Mouse (Mus musculus): ENCODE data around the gene Lyrm4.
A peak's percentile ranks its signal among the peaks of the same experiment; 100 is the strongest.

Gene Lyrm4

DNA sequence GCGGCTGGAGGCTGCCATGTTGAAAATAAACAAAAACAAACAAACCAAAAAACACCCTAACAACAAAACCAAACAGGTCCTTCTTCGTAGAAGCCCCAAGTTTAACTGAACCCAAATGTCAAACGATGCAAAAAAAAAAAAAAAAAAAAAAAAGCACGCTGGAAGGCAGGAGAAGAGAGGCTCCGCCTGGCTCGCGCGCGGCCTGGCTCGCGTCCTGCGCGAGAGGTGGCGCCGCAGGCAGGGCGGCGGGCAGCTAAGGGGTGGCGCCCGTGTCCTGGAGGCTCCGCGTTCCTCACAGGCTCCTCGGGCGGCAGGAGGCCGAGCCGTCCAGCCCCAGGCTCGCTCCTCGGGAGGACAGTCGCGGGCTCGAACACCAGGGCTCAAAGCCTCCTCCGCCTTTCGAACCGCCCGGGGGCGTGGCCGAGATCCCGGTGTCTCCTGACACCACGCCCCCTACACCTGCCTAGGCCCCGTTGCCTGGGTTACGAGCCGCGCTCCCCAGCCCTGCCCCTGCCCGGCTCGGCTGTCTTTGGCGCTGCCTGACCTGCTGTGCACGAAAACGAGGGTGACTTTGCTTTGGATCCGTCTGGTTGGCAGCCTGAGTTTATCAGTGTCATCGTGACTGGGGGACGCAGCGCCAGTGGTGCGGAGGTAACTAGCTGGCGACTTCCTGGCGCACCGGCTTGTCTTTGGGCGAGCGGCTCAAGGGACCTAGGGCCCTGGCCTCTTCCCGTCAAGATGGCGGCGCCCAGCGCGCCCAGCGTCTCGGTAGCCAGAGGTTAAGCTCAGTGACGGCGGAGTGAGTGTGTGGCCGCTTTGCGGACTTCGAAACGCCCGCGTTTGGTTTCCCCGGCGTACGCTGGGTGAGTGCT, at the start of gene Lyrm4, which contains the start of gene Fars2:
TSS of gene Lyrm4 (minus strand) at position 384 of the 872 bp plus-strand sequence.
TSS of gene Fars2 (plus strand) at position 270 of the 872 bp plus-strand sequence.
- peak; percentile 98 for DNase-seq

DNA sequence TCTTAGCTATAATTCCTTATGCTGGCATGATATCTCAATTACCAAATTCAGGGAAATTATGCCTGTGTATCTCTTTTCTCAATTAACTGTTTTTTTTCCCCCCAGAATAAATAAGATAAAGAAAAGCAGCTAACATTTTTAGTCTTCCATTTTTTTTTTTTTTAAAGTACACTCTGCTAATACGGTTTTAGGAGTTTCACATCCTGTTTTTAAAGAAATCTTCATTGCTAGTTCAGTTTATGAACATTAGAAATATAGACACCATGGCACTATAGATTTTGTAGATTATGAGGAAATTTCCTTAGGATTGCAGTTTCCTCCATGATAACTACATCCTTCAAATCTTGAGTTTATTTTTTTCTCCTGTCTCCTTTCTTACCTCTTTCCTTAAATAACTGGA, 46.6 kb upstream of the Lyrm4 start:
- no peak for DNase-seq

DNA sequence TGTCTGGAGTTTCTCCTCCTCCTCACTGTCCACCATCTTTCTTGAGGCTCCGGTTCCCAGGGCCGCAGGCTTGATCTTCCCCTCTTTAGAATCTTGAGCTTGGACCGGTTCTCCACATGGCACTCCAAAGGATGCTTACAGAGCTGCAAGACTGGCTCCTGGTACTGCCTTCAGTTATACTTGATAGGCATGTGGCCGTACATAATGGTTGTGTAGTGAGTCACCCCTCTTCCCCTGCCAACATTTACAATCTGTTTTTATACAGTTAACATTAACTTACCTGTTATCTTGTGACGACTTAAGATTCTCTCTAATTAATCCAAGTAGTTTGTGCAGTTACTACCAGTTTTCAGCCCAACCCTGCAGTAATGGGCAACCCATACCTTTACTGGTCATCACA, 46.1 kb upstream of the Lyrm4 start:
- DNase-seq = no peak

DNA sequence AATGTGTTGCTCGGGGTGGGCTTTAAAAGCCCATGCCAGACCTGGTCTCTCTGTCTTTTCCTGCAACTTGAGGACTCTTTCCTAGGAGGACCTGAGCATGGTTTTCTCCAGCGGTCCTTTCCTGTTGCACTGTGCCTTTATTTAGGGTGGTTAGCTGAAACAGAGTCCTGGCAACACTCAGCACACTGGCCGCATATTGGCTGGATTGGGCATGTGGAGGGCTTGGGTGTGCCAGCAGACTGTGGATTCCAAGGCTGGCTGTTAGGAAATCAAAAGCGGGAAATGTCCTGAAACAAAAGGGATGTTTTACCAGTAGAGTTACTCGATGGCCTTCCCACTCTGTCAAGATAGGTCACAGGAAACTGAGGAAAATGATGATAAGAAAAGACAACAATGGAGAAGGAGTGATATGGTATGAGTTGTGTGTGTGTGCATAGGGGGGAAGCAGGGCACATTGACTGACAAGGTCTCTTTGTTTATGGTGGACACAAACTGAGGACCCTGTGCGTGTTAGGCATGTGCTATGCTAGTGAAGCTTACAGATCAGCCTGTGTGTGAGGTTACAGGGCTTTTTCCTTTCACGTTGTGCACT, 39.1 kb upstream of the Lyrm4 start:
- no peak for DNase-seq

DNA sequence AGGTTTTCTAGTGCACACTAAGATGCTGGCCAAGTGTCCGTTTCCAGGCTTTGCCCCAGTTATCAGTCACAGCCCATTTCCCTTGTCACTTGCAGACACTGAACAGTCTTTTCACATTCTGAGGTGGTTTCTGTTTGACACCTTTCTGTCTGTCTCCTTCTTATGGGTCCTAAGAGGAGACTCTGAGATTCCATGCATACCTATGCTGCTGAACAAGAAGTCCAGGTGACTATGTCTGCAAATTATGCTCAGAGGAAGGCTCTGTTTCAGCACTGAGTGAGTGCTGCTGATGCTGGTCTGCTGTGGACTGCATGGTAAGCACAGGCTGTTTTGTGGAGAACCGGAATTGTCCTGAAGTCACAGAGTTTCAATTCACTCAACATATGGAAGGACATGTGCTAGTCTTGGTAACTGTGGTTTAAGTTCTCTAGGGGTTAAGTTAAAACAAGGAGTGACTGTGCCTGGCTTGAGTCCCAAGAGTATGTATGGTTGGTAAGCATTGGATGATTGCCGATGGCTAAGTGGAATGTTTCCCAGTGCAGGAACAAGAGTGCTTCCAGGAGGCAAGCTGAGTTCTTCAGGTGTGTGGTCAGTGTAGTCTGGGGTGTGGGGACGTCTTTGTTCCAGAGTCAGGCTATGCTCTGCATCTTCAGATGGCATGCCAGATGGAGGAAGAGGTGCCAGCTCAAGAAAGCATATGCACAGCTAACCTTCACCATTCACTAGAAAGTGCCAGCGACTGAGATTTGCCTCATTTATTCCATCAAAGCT, 35.6 kb upstream of the Lyrm4 start:
- DNase-seq = no peak

DNA sequence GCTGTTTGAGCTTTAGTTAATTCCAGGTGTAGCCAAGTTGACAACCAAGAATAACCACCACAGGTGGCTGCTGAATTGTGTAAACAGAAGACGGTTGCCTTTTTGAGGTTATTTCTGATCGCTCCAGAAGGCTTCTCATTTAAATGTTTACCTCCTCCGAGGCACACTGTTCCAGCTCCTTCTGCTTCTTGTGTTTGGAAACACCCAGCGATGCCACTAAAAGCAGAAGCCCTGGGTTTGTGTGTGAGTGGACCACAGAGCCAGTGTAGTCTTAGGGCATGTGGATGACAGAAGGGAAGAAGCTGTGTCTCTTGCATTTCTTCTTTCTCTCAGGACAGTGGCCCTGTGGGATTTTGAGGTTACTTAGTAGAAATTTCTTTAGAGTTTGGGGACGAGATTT, 32.9 kb upstream of the Lyrm4 start:
- DNase-seq = no peak

DNA sequence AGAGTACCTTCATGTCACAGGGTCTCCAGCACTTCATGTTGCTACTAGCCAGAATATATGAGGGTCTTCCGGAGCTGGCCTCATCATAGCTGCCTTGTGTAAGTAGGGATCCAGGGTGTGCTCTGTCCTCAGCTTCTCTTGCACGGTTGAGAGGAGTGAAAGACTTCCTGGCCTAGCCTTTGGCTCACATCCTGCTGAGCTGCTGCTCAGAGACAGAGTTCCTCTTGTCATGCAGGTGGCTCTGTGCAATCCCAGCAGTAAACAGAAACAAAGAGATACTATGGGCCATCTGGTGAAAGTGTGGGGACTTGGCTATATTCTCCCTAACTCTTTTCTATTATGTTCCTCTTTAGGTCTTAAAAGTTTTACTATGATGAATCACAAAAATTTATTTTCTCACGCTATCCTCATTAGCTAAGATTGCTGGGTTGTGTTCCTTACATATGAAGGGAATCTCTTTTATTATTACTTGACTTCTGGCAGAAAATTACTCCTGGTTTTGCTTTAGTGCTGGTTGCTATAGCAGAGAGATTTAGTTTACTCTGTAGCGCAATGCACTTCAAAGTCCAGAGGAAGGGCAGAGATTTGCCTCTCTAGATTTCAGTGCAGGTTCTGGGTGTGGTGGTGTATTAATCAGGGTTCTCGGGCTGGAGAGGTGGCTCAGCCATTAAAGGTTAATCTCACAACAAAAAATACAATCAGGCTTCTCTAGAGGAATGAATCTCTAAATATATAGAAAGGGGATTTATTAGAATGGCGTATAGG, 32.0 kb upstream of the Lyrm4 start:
- DNase-seq = no peak

DNA sequence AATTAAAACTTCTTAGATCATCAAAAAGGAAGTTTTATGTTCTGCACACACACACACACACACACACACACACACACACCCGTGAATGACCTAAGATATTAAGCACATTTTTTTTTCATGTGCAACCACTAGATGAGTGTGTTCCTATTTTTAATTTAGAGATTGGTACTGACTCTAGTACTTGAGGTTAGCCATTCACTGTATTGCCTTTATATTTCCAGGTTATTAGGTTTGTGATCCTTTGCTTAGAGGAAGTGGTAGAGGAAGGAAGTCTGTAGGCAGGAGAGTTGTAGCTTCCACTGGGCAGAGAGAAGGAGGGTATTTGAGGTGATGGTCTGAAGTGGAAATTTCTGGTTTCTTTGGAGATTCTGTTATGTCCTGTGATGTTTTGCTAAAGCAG, 28.3 kb upstream of the Lyrm4 start:
- DNase-seq = no peak

DNA sequence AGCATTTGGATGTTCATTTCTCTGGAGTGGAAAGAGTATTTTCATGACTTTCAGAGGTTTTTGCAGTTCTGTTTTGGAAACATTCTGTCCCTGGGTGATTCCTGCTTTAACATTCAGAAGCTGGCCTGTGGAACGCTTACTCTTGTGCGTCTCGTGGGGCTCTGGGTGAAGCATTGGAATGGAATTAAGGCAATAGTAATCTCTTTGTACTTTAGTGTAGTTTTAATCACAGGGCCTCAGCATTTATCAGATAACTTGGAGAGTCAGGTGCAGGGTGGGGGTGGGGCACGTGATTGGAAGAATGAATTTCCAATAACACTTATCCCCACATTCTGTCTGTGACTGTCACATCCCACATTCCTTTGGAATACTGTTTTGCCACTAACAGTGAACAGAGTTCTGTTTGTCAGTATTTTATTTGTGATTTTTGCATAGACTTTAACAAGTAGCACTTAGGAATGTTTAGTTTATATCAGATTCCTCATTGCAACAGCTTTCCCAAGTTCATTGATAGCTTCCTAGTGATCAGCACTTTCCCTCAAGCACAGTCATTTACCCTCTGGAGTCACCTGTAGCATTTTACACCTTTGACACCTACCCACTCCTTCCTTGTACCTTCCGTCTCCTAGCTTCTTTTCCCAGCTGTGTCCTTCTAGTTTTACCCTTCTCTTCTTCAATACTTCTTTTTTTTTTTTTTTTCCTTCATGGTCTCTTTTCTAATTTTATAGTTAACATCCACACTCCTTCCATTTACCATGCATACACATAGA, 23.1 kb upstream of the Lyrm4 start:
- no peak for DNase-seq

DNA sequence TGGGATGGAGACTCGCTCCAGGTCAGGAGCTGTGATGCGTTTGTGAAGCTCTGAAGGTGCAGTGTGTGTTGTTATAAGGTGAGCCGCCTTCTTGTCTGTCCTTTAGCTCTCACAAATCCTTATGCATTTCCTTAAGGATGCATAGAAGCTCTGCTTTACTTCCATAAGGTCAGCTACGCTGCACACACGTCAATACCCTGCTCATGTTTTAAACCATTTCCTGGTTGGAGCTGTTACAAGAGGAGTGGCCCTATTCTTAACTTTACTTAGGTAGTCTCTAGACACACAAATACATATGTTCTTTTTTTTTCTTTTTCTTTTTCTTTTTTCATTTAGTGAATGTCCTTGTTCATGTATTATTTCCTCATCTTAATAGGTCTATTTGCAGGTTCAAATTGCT, 22.4 kb upstream of the Lyrm4 start:
- DNase-seq = no peak

DNA sequence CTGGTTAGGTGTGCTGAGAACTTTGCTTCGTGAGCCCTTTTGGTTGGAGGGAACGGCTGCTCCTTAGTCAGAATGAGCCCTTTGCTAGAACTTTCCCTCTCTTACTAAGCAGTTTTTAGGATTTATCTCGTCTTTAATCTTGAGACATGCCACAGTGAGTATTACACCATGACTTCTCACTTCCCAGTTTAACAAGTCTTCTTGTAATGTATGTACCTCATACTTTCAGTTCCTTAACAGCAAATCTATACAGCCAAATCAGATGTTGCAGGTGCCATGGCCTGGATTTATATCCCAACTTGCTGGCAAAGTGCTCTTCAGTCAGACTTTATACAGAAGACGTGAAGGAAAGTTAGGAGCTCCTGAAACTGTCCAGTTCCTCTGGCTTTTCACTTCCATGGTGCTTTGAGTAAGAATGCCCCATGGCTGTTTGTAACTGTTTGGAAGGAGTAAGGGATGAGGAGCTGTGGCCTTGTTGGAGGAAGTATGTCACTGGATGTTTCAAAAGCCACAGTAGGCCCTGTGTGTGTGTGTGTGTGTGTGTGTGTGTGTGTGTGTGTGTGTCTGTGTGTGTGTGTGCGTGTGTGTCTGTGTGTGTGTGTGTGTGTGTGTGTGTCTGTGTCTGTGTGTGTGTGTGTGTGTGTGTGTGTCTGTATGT, 14.8 kb upstream of the Lyrm4 start:
- DNase-seq = no peak

DNA sequence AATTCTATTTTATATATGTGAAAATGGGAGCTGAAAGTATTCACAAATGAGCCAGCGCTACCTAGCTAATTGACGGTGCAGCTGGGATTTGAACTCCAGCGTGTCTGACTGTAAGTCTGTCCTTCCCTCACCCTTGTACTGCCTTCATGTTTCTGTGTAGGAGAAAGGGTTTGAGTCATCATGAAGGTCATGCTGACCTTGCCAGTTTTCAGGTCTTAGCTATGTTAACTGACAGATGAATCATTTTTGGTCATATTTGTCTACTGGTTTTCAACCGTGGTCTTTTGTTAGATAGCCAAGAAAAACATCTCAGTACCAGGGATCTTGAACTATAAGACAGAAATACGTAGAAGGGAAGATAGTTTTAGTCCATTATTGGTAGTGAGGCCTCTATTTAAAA, 14.1 kb upstream of the Lyrm4 start:
- no peak for DNase-seq

DNA sequence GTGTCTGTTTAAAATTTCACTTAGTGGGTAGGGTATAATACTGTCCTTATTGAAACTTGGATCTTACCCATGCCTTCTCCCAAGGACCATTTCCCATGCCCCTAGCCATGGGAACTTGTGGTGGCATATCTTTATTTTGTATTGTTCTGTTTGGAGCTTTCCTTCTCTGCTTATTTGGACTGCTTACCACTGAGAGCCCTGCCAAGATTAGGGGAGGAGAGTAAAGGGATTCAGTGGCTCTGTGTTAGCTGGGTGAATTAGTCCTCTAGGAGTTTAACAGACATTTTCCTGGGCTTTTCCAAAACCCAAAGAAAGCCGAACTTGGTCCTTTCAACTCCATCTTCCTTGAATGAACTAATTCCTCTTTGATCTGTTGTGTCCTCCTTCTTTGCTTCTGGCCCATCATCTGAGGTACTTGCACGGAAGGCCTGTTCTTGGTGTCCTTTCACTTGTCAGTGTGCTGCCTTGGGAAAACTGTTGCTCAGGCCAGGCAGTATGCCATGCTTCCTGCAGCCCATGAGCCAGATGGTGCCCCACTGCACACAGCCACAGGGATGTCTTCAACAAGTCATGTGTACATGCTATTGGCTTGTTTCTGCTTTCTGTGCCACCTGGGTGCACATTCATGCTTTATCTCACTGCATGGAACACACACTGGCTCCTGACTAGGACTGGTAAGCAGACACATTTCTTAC, 12.2 kb upstream of the Lyrm4 start:
- DNase-seq = no peak

DNA sequence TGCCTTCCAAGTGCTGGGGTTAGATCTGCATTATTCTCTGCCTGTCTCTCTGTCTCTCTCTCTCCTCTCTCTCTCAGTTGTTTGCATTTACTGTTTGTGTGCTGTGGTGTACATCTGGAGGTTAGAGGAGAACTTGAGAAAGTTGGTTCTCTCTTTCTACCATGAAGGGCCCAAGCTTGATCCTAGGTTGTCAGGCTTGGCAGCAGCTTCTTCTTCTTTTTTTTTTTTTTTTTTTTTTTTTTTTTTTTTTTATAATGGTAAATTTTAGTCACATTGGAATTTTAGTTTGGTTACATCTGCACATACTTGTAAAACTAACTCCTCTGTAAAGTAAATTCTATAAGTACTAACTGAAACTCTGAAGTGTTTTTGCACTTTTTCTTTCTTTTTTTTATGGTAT, 3.3 kb upstream of the Lyrm4 start:
- DNase-seq = no peak

DNA sequence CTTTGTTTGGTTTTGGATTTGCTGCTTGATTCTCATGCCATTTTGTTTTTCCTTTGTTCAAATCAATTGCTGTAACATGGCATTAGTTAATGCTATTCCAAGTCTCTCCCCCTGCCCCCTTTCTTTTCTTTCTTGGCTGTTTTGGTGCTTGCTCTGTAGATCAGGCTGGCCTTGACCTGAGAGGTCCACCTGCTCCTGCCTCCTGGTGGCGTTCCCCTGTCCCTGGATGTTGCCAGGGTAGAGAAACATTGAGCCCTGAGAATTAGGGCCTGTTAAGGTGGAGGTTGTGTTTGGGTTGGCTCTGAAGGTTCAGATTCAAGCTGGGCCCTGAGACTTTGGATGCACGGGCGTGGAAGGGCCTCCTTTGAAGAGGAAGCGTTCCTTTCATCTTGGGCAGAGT, 2.4 kb upstream of the Lyrm4 start:
- no peak for DNase-seq

DNA sequence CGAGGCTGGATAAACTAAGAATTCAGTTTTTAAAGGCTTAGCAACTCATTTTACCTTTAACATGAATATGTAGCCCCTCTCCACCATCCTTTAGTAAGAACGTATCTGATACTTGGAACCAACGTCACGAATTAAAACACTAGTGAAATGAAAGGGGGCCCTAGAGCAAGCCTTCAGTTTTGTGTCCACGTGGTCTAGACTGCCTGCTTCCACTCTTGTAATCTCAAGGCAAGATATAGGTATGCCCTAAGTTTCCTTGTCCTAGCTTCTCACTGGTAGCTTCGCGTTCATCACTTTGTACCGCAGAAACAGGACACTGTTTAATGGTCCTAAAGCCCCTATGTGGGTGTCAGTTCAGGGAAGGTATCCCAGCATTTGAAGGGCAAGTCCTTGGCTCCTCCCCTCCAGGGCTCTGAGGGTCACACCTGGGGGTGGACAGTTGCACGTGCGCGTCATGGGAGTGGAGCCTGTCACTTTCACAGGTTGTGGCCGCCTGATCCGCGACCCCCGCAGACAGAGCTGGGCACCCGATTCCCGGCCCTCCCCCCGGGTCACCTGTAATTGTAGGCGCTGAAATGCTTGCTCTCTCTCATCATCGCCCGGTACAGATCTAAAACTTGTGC, 695 bp downstream of the Lyrm4 start:
- DNase-seq = peak; percentile 52

DNA sequence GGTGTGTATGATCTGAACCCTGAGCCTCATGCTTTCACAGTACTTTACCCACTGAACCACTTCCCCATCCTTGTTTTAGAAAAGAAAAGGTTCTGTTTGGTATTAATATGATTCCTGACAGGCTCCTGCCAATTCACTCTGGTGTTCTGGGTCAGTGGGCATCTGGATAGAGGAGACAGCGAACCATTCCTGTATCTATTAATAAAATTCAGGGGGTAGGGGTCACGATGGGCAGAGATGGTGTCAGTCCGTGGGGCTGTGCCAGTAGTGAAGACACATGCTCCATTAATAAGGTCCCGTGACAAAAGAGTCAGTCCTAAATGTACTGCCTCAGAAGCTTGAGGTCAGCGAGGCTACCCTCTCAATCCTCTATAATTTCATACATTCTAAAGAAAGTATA, 4.1 kb downstream of the Lyrm4 start:
- DNase-seq = peak; percentile 7

DNA sequence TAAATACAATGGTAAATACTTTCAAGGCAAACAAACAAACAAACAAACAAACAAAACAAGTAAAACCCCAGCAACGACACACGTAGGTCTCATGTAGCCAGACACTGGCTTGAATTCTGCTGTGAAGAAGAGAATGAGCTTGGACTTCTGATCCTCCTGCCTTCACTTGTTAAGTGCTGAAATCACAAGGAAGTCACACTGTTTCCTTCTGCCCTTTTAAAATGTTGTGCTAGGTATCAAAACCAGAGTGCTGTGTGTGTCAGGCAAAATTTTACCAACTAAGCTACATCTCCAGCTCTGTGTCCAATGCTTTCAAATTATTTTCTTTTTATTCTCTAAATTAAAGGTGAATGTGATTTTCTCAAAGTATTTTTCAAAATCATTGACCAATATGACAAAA, 6.0 kb downstream of the Lyrm4 start:
- DNase-seq = no peak

DNA sequence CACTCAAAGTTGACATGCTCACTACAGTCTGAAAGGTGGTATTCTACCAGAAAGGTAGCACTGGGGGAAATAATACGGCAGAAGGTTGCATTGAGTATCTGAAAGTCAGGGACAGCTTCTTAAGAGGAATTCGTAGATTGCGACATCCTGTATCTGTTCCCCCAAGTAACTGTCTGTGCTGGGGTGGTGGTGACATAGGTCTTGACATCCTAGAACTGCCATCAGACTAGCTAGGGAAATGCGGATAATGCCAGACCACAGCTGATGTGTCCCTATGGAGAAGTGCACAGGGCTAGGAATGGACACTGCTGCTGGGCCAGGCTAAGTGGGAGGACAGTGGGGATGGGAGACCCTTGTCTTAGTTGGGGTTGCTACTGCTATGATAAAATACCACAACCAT, 8.8 kb downstream of the Lyrm4 start:
- DNase-seq = no peak

DNA sequence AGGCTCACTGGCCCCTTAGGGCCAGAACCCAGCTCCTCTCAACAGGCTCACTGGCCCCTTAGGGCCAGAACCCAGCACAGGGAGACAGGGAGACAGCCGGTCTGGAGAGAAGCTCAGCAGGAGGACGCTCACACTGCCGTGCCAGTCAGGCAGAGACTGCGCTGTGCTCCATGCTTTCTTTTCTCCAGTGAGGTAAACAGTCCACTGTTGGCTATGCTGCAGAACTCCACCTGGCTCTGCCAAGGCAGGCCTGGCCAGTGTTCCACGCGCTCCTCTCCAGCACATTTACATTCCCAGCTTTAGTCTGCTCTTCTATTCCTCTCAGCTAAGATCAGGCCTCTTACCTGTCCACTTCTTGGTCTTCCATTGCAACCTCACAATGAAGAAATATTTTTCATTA, 11.7 kb downstream of the Lyrm4 start:
- DNase-seq = no peak
